Mouse (Mus musculus): ENCODE results near the gene Fcer2a. TPM values are rescaled to one million over a fixed set of nuclear protein-coding genes. Genes with fewer than 3 reads are reported as not detected.

The Fcer2a gene
- polyA plus RNA-seq (2015; fragmentation: Illumina TruSeq; extraction: RNeasy Lipid Tissue Mini Kit (QIAGEN cat#74804); ENCODE audit: insufficient read depth, low replicate concordance): 361 TPM

DNA sequence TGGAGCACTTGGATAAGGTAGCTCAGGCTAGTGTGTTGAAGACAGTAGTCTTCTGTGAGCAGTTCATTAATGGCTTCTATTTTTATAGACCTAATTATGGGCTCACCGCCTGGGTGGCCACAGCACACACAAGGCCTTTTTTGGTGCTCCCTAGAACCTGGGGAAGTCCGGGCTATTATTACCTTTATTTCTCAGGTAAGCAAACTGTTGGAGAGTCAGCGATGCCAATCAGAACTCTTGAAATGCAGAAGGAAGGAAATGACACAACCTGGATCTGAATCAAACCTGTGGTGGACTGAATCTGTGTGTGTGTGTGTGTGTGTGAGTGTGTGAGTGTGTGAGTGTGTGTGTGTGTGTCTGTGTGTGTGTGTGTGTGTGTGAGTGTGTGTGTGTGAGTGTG lies at the start of gene Fcer2a:
Fcer2a (minus strand) TSS at position 55 of the 400 bp plus-strand sequence.

DNA sequence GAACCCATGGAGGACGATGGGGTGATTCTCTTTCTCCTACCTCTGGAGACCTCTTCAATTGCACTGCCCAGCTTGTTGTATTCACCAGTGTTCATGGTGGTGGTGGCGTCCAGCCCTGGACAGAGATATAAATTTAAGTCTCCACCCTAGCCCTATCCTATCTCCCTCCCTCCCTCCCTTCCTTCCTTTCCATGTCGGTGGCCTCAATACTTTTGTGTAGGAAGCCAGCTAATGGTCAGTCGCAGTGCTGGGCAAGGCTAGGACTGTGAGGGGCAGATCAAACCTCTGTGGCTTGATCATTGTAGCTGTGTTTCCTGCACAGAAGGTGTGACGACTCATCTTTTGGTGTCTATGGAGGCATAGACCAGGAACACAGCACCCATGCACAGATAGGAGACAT lies 26.6 kb upstream of the Fcer2a start, which contains the start of gene Clec4g:
Clec4g (minus strand) TSS at position 101 of the 400 bp plus-strand sequence.

DNA sequence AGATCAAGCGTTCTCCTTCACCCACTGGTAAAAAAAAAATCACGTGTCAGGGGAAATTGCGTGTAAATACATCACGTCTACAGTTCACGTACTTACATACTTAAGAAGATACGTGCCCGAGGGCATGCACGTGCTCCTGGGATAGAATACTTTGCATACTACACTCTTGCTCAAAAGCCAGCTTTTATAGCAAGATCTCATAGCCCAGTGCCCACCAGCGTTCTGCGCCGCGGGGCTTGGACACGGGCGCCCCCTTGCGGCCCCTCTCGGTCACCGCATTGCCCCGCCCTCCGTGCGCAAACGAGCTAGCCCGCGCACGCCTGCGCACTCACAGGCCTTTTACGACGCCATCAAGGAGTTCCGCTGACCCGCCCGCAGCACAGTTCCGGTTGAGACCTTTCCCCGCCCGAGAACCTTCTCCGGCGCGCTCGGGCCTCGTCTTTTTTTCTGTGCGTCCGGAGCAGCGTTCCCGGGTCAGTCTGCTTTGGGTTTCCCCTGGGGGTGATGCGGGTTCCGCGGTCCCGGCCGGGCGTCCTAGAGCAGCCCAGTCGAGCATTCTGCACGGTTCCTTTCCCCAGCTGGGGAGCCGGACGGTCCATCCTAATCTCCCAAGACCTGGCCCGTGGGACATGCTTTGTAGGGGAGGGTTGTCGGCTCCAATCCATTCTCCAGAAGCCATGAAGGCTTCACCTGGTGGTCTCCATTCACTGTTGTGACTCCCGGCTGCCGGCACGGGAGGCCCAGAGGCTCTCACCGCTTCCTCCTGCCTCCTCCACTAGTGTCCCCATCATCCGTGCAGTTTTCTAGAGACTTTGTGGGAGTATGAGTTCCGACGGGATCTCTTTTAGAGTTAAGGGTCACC lies 17.6 kb downstream of the Fcer2a start, which contains the start of gene Trappc5:
Trappc5 (plus strand) TSS at position 169 of the 862 bp plus-strand sequence.

DNA sequence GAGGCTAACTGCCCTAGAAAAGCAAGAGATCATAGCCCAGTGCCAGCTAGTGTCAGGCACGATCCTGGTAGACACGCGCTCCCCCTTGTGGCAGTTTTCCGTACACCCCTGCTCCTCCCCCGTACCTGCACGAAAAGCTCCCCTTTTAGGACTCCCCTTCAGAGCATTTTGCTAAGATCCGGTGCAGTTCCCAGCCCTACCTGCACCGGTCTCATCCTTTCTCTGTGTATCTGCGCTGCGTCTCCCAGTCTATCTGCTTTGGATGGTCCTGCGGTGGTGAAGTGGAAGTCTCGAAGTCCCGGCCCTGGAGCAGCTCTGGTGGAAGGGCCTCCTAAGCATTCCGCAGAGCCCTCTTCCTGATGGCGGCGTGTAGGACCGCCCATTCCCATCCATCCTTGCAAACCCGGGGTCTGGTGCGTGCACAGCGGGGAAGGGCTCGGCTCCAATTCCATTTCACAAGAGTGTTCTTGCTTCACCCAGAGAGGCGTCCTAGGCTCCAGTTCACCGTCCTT lies 21.9 kb downstream of the Fcer2a start, which contains the start of gene Fcor:
Fcor (minus strand) TSS at position 383 of the 512 bp plus-strand sequence.

DNA sequence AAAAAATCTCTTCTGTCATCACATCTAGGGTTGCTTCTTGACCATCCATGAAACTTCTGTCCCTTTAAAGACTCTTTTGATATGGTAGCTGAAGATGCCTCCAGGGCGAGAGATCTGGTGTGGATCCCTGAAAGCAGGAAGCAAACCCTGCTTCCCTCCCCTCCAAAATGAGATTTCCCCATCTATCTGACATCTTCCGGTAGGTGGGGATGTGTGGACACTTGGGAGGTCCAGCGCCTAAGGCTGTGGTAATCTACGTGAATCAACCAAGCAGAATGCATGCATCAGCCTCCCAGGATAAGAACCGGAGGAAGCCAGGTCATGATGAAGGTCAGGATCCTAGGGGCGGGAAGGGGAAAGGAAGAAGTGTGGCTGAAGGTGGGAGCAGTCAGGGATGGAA lies 28.5 kb downstream of the Fcer2a start, which contains the start of gene Mcemp1:
Mcemp1 (plus strand) TSS at position 248 of the 400 bp plus-strand sequence.

DNA sequence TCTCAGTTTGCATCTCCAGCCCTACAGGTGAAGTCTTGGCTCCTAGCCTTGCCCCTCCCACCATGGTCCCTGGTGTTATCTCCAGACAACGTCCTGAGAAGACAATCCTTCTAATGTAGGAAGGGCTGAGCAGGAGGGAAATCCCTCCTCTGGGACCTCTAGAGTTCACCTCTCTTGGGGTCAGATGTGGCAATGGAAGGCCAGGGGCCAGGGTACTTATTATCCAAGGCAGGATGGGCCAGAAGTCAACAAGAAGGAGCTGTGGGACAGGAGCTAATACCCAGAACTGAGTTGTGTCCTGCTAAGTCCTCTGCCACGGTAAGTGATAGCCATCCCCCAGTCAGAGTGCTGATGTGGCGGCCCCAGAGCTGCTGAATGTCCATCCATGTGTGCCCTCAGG lies 38.4 kb downstream of the Fcer2a start, which contains the start of gene Retn:
Retn (plus strand) TSS at position 245 of the 400 bp plus-strand sequence.

Other genes starting within 250 kb of the Fcer2a start
- gene Pex11g, start 226.5 kb downstream of the Fcer2a start, polyA plus RNA-seq (2015; fragmentation: Illumina TruSeq; extraction: RNeasy Lipid Tissue Mini Kit (QIAGEN cat#74804); ENCODE audit: insufficient read depth, low replicate concordance): 2.1 TPM
- gene Tex45, start 223.3 kb downstream of the Fcer2a start, polyA plus RNA-seq (2015; fragmentation: Illumina TruSeq; extraction: RNeasy Lipid Tissue Mini Kit (QIAGEN cat#74804); ENCODE audit: insufficient read depth, low replicate concordance): not detected
- gene Zfp358, start 201.0 kb downstream of the Fcer2a start, polyA plus RNA-seq (2015; fragmentation: Illumina TruSeq; extraction: RNeasy Lipid Tissue Mini Kit (QIAGEN cat#74804); ENCODE audit: insufficient read depth, low replicate concordance): 7.4 TPM
- 78.9 TPM for gene Mcoln1, start 193.7 kb downstream of the Fcer2a start, polyA plus RNA-seq (2015; fragmentation: Illumina TruSeq; extraction: RNeasy Lipid Tissue Mini Kit (QIAGEN cat#74804); ENCODE audit: insufficient read depth, low replicate concordance)
- 33.6 TPM for gene Pnpla6, start 178.8 kb downstream of the Fcer2a start, polyA plus RNA-seq (2015; fragmentation: Illumina TruSeq; extraction: RNeasy Lipid Tissue Mini Kit (QIAGEN cat#74804); ENCODE audit: insufficient read depth, low replicate concordance)
- not detected for gene C330021F23Rik, start 126.2 kb downstream of the Fcer2a start, polyA plus RNA-seq (2015; fragmentation: Illumina TruSeq; extraction: RNeasy Lipid Tissue Mini Kit (QIAGEN cat#74804); ENCODE audit: insufficient read depth, low replicate concordance)
- 1.0 TPM for gene Camsap3, start 106.9 kb downstream of the Fcer2a start, polyA plus RNA-seq (2015; fragmentation: Illumina TruSeq; extraction: RNeasy Lipid Tissue Mini Kit (QIAGEN cat#74804); ENCODE audit: insufficient read depth, low replicate concordance)
- gene Xab2, start 72.9 kb downstream of the Fcer2a start, polyA plus RNA-seq (2015; fragmentation: Illumina TruSeq; extraction: RNeasy Lipid Tissue Mini Kit (QIAGEN cat#74804); ENCODE audit: insufficient read depth, low replicate concordance): 22.1 TPM
- gene Pet100, start 72.6 kb downstream of the Fcer2a start, polyA plus RNA-seq (2015; fragmentation: Illumina TruSeq; extraction: RNeasy Lipid Tissue Mini Kit (QIAGEN cat#74804); ENCODE audit: insufficient read depth, low replicate concordance): 89.0 TPM
- not detected for gene Pcp2, start 68.6 kb downstream of the Fcer2a start, polyA plus RNA-seq (2015; fragmentation: Illumina TruSeq; extraction: RNeasy Lipid Tissue Mini Kit (QIAGEN cat#74804); ENCODE audit: insufficient read depth, low replicate concordance)
- 124 TPM for gene Stxbp2, start 63.2 kb downstream of the Fcer2a start, polyA plus RNA-seq (2015; fragmentation: Illumina TruSeq; extraction: RNeasy Lipid Tissue Mini Kit (QIAGEN cat#74804); ENCODE audit: insufficient read depth, low replicate concordance)
- 1.4 TPM for gene Retn, start 38.4 kb downstream of the Fcer2a start, polyA plus RNA-seq (2015; fragmentation: Illumina TruSeq; extraction: RNeasy Lipid Tissue Mini Kit (QIAGEN cat#74804); ENCODE audit: insufficient read depth, low replicate concordance)
- 28.2 TPM for gene Mcemp1, start 28.4 kb downstream of the Fcer2a start, polyA plus RNA-seq (2015; fragmentation: Illumina TruSeq; extraction: RNeasy Lipid Tissue Mini Kit (QIAGEN cat#74804); ENCODE audit: insufficient read depth, low replicate concordance)
- 4.0 TPM for gene Fcor, start 21.8 kb downstream of the Fcer2a start, polyA plus RNA-seq (2015; fragmentation: Illumina TruSeq; extraction: RNeasy Lipid Tissue Mini Kit (QIAGEN cat#74804); ENCODE audit: insufficient read depth, low replicate concordance)
- gene Trappc5, start 17.9 kb downstream of the Fcer2a start, polyA plus RNA-seq (2015; fragmentation: Illumina TruSeq; extraction: RNeasy Lipid Tissue Mini Kit (QIAGEN cat#74804); ENCODE audit: insufficient read depth, low replicate concordance): 29.4 TPM
- gene Clec4g, start 26.5 kb upstream of the Fcer2a start, polyA plus RNA-seq (2015; fragmentation: Illumina TruSeq; extraction: RNeasy Lipid Tissue Mini Kit (QIAGEN cat#74804); ENCODE audit: insufficient read depth, low replicate concordance): 12.7 TPM
- 47.2 TPM for gene Cd209a, start 54.8 kb upstream of the Fcer2a start, polyA plus RNA-seq (2015; fragmentation: Illumina TruSeq; extraction: RNeasy Lipid Tissue Mini Kit (QIAGEN cat#74804); ENCODE audit: insufficient read depth, low replicate concordance)
- gene Cd209e, start 160.1 kb upstream of the Fcer2a start, polyA plus RNA-seq (2015; fragmentation: Illumina TruSeq; extraction: RNeasy Lipid Tissue Mini Kit (QIAGEN cat#74804); ENCODE audit: insufficient read depth, low replicate concordance): 2.4 TPM
- gene Cd209d, start 184.4 kb upstream of the Fcer2a start, polyA plus RNA-seq (2015; fragmentation: Illumina TruSeq; extraction: RNeasy Lipid Tissue Mini Kit (QIAGEN cat#74804); ENCODE audit: insufficient read depth, low replicate concordance): 16.4 TPM
- 21.9 TPM for gene Cd209b, start 232.7 kb upstream of the Fcer2a start, polyA plus RNA-seq (2015; fragmentation: Illumina TruSeq; extraction: RNeasy Lipid Tissue Mini Kit (QIAGEN cat#74804); ENCODE audit: insufficient read depth, low replicate concordance)